Mouse (Mus musculus): Measurements from ENCODE around the gene Gtse1. TPM values are rescaled to one million over a fixed set of nuclear protein-coding genes. Genes with fewer than 3 reads are reported as not detected.

The Gtse1 gene
- polyA plus RNA-seq, 1 experiment from 2014 or later = 31.6 TPM

Other genes starting within 250 kb of the Gtse1 start
- 2.3 and 3.3 TPM in 2 replicates for gene Ppara, start 124.8 kb upstream of the Gtse1 start, polyA plus RNA-seq (2016; fragmentation: Nextera tagmentation; extraction: Ambion mirVana)
- 34.4 and 35.7 TPM in 2 replicates for gene Cdpf1, start 48.0 kb upstream of the Gtse1 start, polyA plus RNA-seq (2016; fragmentation: Nextera tagmentation; extraction: Ambion mirVana)
- gene Pkdrej, start 38.0 kb upstream of the Gtse1 start, polyA plus RNA-seq (2016; fragmentation: Nextera tagmentation; extraction: Ambion mirVana) = 0.14 and 0.19 TPM in 2 replicates
- 3.3 and 3.6 TPM in 2 replicates for gene Ttc38, start 27.4 kb upstream of the Gtse1 start, polyA plus RNA-seq (2016; fragmentation: Nextera tagmentation; extraction: Ambion mirVana)
- 29.9 and 30.1 TPM in 2 replicates for gene Trmu, start 19.6 kb downstream of the Gtse1 start, polyA plus RNA-seq (2016; fragmentation: Nextera tagmentation; extraction: Ambion mirVana)
- 2.0 and 2.3 TPM in 2 replicates for gene Celsr1, start 174.0 kb downstream of the Gtse1 start, polyA plus RNA-seq (2016; fragmentation: Nextera tagmentation; extraction: Ambion mirVana)
- gene Gramd4, start 197.9 kb downstream of the Gtse1 start, polyA plus RNA-seq (2016; fragmentation: Nextera tagmentation; extraction: Ambion mirVana) = 14.3 and 14.8 TPM in 2 replicates